Mouse (Mus musculus): ENCODE data around the gene Ets1. TPM values are rescaled to one million over a fixed set of nuclear protein-coding genes. Genes with fewer than 3 reads are reported as not detected.
A peak's percentile ranks its signal among the peaks of the same experiment; 100 is the strongest.

Gene Ets1
- total and polyA plus RNA-seq, 3 experiments: 10.0 to 23.5 (median 19.8) TPM

GRCm38 (mm10) chr9:32761326-32761725, 125.3 kb downstream of the Ets1 start:
- dilution Hi-C loops (cut with MboI; ENCODE audit: extremely low pct_ligation_motif_present, extremely low pct_unique_long_range_greater_than_20kb, low sequenced_read_pairs) (no loop called here), in situ Hi-C loops (cut with MboI; ENCODE audit: low pct_ligation_motif_present, low pct_unique_long_range_greater_than_20kb, low sequenced_read_pairs) (no loop called here)
- TF ChIP-seq MAZ (IDR thresholded peaks at IDR 0.05; ENCODE audit: low read depth, low read length) (no peak), ZKSCAN1 (IDR thresholded peaks at IDR 0.05; ENCODE audit: borderline replicate concordance, low read depth, low read length) (no peak), TCF12 (IDR thresholded peaks at IDR 0.05; ENCODE audit: low read depth, low read length) (no peak), ZNF384 (IDR thresholded peaks at IDR 0.05; ENCODE audit: low read depth, low read length) (no peak), ZC3H11A (IDR thresholded peaks at IDR 0.05; ENCODE audit: low read depth, low read length) (no peak), RAD21 (IDR thresholded peaks at IDR 0.05; ENCODE audit: low read depth, low read length) (no peak), USF1 (IDR thresholded peaks at IDR 0.05; ENCODE audit: low read depth, low read length) (no peak), CTCF (conservative IDR thresholded peaks at IDR 0.05 in 1 of 2, IDR thresholded peaks at IDR 0.05 in 1 of 2; ENCODE audit: low read depth in 2 of 2, low read length in 2 of 2) (no peak), ETS1 (conservative IDR thresholded peaks at IDR 0.05; ENCODE audit: low read depth, low read length) (no peak), GABPA (IDR thresholded peaks at IDR 0.05; ENCODE audit: insufficient replicate concordance, low read depth, low read length) (no peak)
- Histone ChIP-seq H3K9ac (ENCODE audit: insufficient read depth, low read depth) (no peak overlapping the region), H3K9me3 (replicated peaks; ENCODE audit: low read length) (no peaks in the 10 kb centered on the region), H3K4me1 (ENCODE audit: control insufficient read depth in 1 of 2, insufficient read depth in 2 of 2) (peaks cover 12 to 29% of the 10 kb centered on the region in 2 experiments), H3K27ac (ENCODE audit: insufficient read depth, low read depth) (no peak overlapping the region), H3K4me3 (replicated peaks in 1 of 3; ENCODE audit: low read depth in 2 of 3, low read length in 2 of 3, poor library complexity in 1 of 3) (no peak overlapping the region), H3K4me2 (ENCODE audit: insufficient read depth, low read depth, poor library complexity, severe bottlenecking) (no peak overlapping the region), H3K79me2 (replicated peaks; ENCODE audit: control insufficient read depth, extremely low read depth, insufficient read depth, poor library complexity, severe bottlenecking) (no peaks in the 10 kb centered on the region), H3K36me3 (replicated peaks in 1 of 2; ENCODE audit: control insufficient read depth in 1 of 2, insufficient read depth in 1 of 2, low read length in 1 of 2) (peaks cover 0 to 17% of the 10 kb centered on the region in 2 experiments), H3K27me3 (replicated peaks) (no peaks in the 10 kb centered on the region)
- no peak for DNase-seq (ENCODE audit: extremely low read depth)

- no peaks in the 10 kb centered on the region for H3K36me3 ChIP-seq (replicated peaks in 1 of 2; ENCODE audit: control insufficient read depth in 1 of 2, insufficient read depth in 1 of 2, low read length in 1 of 2)
- no peaks in the 10 kb centered on the region for H3K9me3 ChIP-seq (replicated peaks; ENCODE audit: low read length)
- H3K4me3 ChIP-seq (replicated peaks in 1 of 3; ENCODE audit: low read depth in 2 of 3, low read length in 2 of 3, poor library complexity in 1 of 3): no peak overlapping the region
- dilution Hi-C loops (cut with MboI; ENCODE audit: extremely low pct_ligation_motif_present, extremely low pct_unique_long_range_greater_than_20kb, low sequenced_read_pairs): no loop called here
- H3K79me2 ChIP-seq (replicated peaks; ENCODE audit: control insufficient read depth, extremely low read depth, insufficient read depth, poor library complexity, severe bottlenecking): no peaks in the 10 kb centered on the region
- H3K27me3 ChIP-seq (replicated peaks): no peaks in the 10 kb centered on the region
- no peak overlapping the region for H3K27ac ChIP-seq (ENCODE audit: insufficient read depth, low read depth)
- no peak for TF ChIP-seq CTCF (conservative IDR thresholded peaks at IDR 0.05 in 1 of 2, IDR thresholded peaks at IDR 0.05 in 1 of 2; ENCODE audit: low read depth in 2 of 2, low read length in 2 of 2)
- TF ChIP-seq IRF4 (IDR thresholded peaks at IDR 0.05; ENCODE audit: low read depth, low read length): no peak
- TF ChIP-seq HCFC1 (IDR thresholded peaks at IDR 0.05; ENCODE audit: low read depth, low read length): no peak
- in situ Hi-C loops (cut with MboI; ENCODE audit: low pct_ligation_motif_present, low pct_unique_long_range_greater_than_20kb, low sequenced_read_pairs): no loop called here
- DNase-seq (ENCODE audit: extremely low read depth): no peak
- no peak overlapping the region for H3K4me2 ChIP-seq (ENCODE audit: insufficient read depth, low read depth, poor library complexity, severe bottlenecking)
- peaks cover 12 to 22% of the 10 kb centered on the region in 2 experiments for H3K4me1 ChIP-seq (ENCODE audit: control insufficient read depth in 1 of 2, insufficient read depth in 2 of 2)
- H3K9ac ChIP-seq (ENCODE audit: insufficient read depth, low read depth): no peak overlapping the region
Measured at GRCm38 (mm10) chr9:32764374-32764773, 128.4 kb downstream of the Ets1 start.

DNA sequence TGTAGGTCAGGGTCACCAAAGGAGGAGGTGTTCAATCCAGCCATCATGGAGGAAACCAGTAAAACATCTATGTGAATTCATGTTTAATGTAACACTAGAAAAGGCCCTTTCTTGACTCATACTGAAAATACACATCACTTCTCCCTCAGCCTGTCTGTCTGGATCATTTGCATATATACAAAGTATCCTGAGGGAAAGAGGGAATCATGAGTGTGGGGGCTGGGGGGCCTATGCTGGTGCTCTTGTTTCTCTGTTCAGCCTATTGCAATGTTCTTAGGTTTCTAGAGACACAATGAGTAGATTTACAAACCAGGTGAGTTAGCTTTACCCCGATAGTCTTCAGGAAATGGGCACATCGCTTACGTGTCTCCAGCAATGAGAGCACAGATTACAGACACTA, 129.1 kb downstream of the Ets1 start:
- dilution Hi-C loops (cut with MboI; ENCODE audit: extremely low pct_ligation_motif_present, extremely low pct_unique_long_range_greater_than_20kb, low sequenced_read_pairs) (no loop called here), in situ Hi-C loops (cut with MboI; ENCODE audit: low pct_ligation_motif_present, low pct_unique_long_range_greater_than_20kb, low sequenced_read_pairs) (no loop called here)
- DNase-seq (ENCODE audit: extremely low read depth): peak; percentile 75
- Histone ChIP-seq H3K36me3 (replicated peaks in 1 of 2; ENCODE audit: control insufficient read depth in 1 of 2, insufficient read depth in 1 of 2, low read length in 1 of 2) (no peaks in the 10 kb centered on the region), H3K79me2 (replicated peaks; ENCODE audit: control insufficient read depth, extremely low read depth, insufficient read depth, poor library complexity, severe bottlenecking) (no peaks in the 10 kb centered on the region), H3K4me1 (ENCODE audit: control insufficient read depth in 1 of 2, insufficient read depth in 2 of 2) (peaks cover 12 to 20% of the 10 kb centered on the region in 2 experiments), H3K27me3 (replicated peaks) (no peaks in the 10 kb centered on the region), H3K9me3 (replicated peaks; ENCODE audit: low read length) (no peaks in the 10 kb centered on the region), H3K9ac (ENCODE audit: insufficient read depth, low read depth) (no peak overlapping the region), H3K4me3 (replicated peaks in 1 of 3; ENCODE audit: low read depth in 2 of 3, low read length in 2 of 3, poor library complexity in 1 of 3) (no peak overlapping the region), H3K4me2 (ENCODE audit: insufficient read depth, low read depth, poor library complexity, severe bottlenecking) (peak overlapping the region; percentile 59; the same call in 1 of the 2 replicates), H3K27ac (ENCODE audit: insufficient read depth, low read depth) (no peak overlapping the region)
- TF ChIP-seq EP300 (IDR thresholded peaks at IDR 0.05; ENCODE audit: low read length): peak; percentile 89
- no peak for TF ChIP-seq USF1 (IDR thresholded peaks at IDR 0.05; ENCODE audit: low read depth, low read length)
- no peak for TF ChIP-seq TBP (conservative IDR thresholded peaks at IDR 0.05; ENCODE audit: low read depth, low read length)
- TF ChIP-seq CHD2 (IDR thresholded peaks at IDR 0.05; ENCODE audit: low read length): peak; percentile 75
- TF ChIP-seq IRF4 (IDR thresholded peaks at IDR 0.05; ENCODE audit: low read depth, low read length): peak; percentile 95
- TF ChIP-seq POLR2A (IDR thresholded peaks at IDR 0.05; ENCODE audit: low read depth, low read length): no peak
- TF ChIP-seq ELF1 (IDR thresholded peaks at IDR 0.05; ENCODE audit: low read depth, low read length): no peak
- no peak for TF ChIP-seq CTCF (conservative IDR thresholded peaks at IDR 0.05 in 1 of 2, IDR thresholded peaks at IDR 0.05 in 1 of 2; ENCODE audit: low read depth in 2 of 2, low read length in 2 of 2)
- peak; percentile 81 for TF ChIP-seq JUN (IDR thresholded peaks at IDR 0.05; ENCODE audit: insufficient read depth, low read depth, low read length)
- no peak for TF ChIP-seq E2F4 (IDR thresholded peaks at IDR 0.05; ENCODE audit: insufficient replicate concordance, low read depth, low read length)
- peak; percentile 69 for TF ChIP-seq BHLHE40 (IDR thresholded peaks at IDR 0.05; ENCODE audit: low read depth, low read length)
- peak; percentile 79 for TF ChIP-seq ETS1 (conservative IDR thresholded peaks at IDR 0.05; ENCODE audit: low read depth, low read length)
- no peak for TF ChIP-seq USF2 (conservative IDR thresholded peaks at IDR 0.05; ENCODE audit: low read depth, low read length)
- no peak for TF ChIP-seq ZNF384 (IDR thresholded peaks at IDR 0.05; ENCODE audit: low read depth, low read length)
- no peak for TF ChIP-seq PAX5 (IDR thresholded peaks at IDR 0.05; ENCODE audit: low read length)
- TF ChIP-seq TCF12 (IDR thresholded peaks at IDR 0.05; ENCODE audit: low read depth, low read length): 0 out of 2 replicates have a peak, but pooled peaks have one; percentile 39
- no peak for TF ChIP-seq RCOR1 (conservative IDR thresholded peaks at IDR 0.05; ENCODE audit: low read depth, low read length)
- no peak for TF ChIP-seq SIN3A (IDR thresholded peaks at IDR 0.05; ENCODE audit: low read length)
- TF ChIP-seq JUND (conservative IDR thresholded peaks at IDR 0.05; ENCODE audit: low read depth, low read length): peak; percentile 94

All from CH12.LX (cell line).